Mouse (Mus musculus) cerebellum, adult (tissue): ENCODE results near the gene Vwc2l.

Experiments
- ATAC-seq: cut with Nextera tagmentation; 2 replicates; pipeline ENCODE4 v1.9.2; 2017; ENCODE audit warnings: mild to moderate bottlenecking, moderate library complexity, mixed read lengths; ENCODE audit not compliant: insufficient number of reproducible peaks, low FRiP score, low TSS enrichment

The Vwc2l gene

DNA sequence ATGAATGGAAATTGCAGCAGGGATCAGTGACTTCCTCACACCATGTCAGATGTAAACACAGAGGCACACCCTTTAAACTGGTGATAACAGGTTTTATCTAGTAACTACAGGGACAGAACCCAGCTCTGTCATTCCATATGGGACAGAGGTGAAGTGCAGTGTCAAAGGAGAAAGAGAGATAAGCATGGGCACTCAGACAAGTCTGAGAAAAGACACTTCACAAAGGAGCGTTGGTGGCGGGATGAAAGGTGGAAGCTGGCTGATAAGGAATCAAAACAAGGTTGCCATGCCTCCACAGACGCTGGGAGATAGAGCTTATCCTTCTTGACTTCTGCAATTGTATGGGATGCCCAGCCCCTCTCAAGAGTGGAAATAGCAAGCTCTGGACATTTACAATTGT is 176.8 kb downstream of the Vwc2l start:
- ATAC-seq, result no peak

DNA sequence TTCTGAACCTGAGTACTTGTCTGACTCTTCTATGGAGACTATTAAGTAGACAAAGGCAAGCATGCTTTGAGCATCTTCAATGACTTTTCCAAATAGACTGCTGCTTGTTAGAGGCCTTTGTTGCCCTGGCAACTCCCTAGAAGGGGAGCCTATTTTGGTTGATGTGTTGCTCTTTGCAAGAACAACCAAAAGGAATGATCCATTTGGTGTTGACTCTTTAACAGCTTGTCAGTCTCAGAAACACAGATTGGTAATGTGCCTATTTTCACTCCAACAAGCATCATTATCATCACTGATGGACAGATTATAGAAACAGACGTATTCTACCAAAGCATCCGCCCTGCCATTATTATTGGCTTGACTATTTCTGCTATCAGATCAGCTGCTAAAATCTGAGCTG is 181.9 kb downstream of the Vwc2l start:
- ATAC-seq, result no peak

DNA sequence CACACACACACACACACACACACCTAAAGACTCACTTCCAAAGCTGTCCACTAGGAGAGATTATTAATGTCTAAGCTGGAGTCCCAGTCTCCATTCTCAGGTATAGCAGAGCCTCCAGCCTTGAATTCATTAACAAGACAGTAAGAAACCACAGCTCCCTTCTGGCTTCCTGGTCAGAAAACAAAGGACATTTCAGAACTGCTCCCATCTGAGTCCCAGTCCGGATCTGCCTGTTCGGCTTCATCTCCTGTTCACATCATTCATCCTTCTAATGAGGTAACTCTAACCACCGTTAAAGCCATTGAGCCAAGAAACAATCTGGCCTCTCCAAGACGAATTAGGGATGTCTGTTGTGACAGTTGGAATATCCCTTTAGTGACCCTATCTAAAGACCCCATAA is 185.7 kb downstream of the Vwc2l start:
- no peak for ATAC-seq

DNA sequence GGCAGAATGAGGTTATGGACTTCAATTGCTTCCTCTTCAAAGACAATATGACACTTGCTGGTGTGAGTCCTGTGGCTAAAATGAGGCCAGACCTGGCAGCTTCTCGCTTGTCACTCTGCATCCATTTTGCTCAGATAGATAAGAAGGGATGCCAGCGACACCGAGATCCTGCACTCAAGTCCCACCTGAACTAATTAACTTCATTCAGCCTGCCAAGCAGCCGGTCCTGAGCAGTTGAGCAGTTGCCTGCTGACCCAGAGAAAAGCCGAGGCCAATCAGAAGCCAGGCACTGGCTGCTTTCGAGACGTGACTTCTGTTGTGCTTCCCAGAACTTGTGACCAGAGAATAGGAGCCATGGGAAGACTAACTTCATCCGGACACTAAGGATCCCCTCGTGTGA is 187.6 kb downstream of the Vwc2l start:
- no peak; the same call in 1 of the 2 replicates for ATAC-seq

DNA sequence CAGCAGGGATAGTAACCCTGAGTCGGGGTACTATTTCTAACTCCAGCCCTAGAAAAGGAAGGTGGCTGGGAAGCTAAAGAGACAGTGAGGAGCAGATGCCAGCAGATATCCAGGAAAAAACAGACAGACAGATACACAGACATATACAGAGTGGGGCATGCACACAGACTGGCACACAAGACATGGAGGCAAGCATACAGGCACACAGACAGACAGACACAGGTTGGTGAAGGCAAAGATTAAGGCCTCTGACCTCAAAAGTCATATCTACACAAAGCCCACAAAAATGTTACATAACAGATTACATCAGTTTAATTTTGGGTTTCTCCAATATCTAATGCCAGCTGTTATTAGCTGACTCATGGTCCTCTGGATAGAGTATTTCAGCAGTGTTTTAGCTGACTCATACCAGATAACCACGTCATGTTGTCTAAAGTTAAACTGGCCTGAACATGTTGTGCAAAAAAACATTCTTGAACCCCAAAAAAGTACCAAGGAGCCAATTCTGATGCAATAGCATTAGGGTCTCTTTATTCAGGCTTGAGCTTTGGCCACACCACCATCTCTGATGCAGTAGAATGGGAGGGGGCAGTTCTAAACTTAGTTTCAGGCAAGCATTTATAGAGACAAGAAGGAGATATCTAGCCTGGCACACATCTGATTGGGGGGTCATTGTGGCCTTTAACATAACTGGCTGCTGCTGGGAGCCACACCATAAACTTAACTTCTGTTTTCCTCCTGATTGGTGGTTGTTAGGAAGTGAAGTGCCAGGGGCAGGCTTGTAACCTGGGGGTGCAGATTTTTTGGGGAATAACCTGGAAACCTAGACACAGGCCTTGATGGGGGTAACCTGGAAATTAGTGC is 192.9 kb downstream of the Vwc2l start:
- no peak for ATAC-seq

DNA sequence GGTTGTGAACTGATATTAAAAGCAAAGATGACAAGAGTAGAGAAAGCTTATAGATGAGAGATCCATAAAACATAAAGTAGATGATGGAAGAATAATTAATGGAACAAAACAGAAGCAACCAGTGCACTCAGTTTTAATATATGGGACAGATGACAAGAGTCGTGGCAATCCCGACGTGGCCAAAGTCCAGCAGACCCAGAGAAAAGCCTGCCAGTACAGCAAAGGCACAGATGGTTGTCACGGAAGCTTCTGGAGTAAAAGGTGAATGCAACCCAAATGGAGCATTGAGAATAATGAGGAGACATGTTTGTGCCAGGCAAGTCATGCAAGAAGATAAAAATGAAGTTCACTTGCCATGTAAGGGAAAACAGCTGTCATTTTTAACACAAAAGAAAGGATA is 207.5 kb downstream of the Vwc2l start:
- ATAC-seq, result no peak
